Mouse (Mus musculus) hindbrain, postnatal 0 days (tissue): Measurements from ENCODE around the gene Cplx3. TPM values are rescaled to one million over a fixed set of nuclear protein-coding genes. Genes with fewer than 3 reads are reported as not detected.

Experiments
- ATAC-seq: fragments of 200-750 bp; cut with Nextera tagmentation; 2 replicates; pipeline ENCODE4 v1.8.0; 2017; ENCODE audit warnings: mild to moderate bottlenecking, moderate TSS enrichment, moderate library complexity
- DNase-seq: peaks from one replicate; pipeline ENCODE4 v3.0.0-alpha.2; 2015; ENCODE audit warnings: low spot score
- H3K27ac ChIP-seq: fragments of 300-500 bp; sonication (generic); 2 replicates; pipeline ENCODE4 v1.5.1; 2014; ENCODE audit warnings: mild to moderate bottlenecking
- H3K27me3 ChIP-seq: fragments of 300-500 bp; sonication (generic); 2 replicates; pipeline ENCODE4 v1.6.1; 2014; ENCODE audit warnings: low read length, mixed read lengths; ENCODE audit not compliant: insufficient read depth
- H3K36me3 ChIP-seq: fragments of 300-500 bp; sonication (generic); 2 replicates; pipeline ENCODE4 v1.6.1; 2014; ENCODE audit warnings: low read length, mixed read lengths; ENCODE audit not compliant: insufficient read depth
- H3K4me1 ChIP-seq: fragments of 300-500 bp; sonication (generic); 2 replicates; pipeline ENCODE4 v1.6.1; 2014; ENCODE audit warnings: antibody characterized with exemption, low read length, mixed read lengths; ENCODE audit not compliant: insufficient read depth
- H3K4me2 ChIP-seq: fragments of 300-500 bp; sonication (generic); 2 replicates; pipeline ENCODE4 v1.6.1; 2014; ENCODE audit warnings: low read depth, mild to moderate bottlenecking, low read length, moderate library complexity, mixed read lengths
- H3K4me3 ChIP-seq: fragments of 300-500 bp; sonication (generic); 2 replicates; pipeline ENCODE4 v1.5.1; 2014; ENCODE audit warnings: low read length
- H3K9ac ChIP-seq: fragments of 300-500 bp; sonication (generic); replicated peaks from 2 replicates; pipeline ENCODE4 v1.6.1; 2014; ENCODE audit warnings: mild to moderate bottlenecking, low read length, moderate library complexity, mixed read lengths
- H3K9me3 ChIP-seq: fragments of 300-500 bp; sonication (generic); 2 replicates; pipeline ENCODE4 v1.6.1; 2016; ENCODE audit warnings: low read length, mixed read lengths
- CTCF ChIP-seq: IDR thresholded peaks from 2 replicates; pipeline ENCODE4 v1.5.1; 2016; ENCODE audit warnings: antibody characterized with exemption, control low read depth, low read depth
- WGBS: fragments of 180-500 bp; shearing (Covaris S2); extraction: QIAGEN DNeasy Blood & Tissue Kit; methylation state at CpG from one replicate; pipeline ENCODE4 v1.1.7; 2014; 5-methylcytosine and 5-hydroxymethylcytosine counted together
- polyA plus RNA-seq: library from polyadenylated mRNA; unstranded; fragments of >200 nt; fragmentation: Nextera tagmentation; extraction: Ambion mirVana; gene quantifications from 2 replicates; pipeline ENCODE4 v1.2.1, GENCODE M21; 2015
- total RNA-seq: library from RNA; depleted of rRNA; stranded (reverse); fragments of >200 nt; gene quantifications from 2 replicates; pipeline ENCODE4 v1.2.3, GENCODE M21; 2014

Cplx3 gene
- total and polyA plus RNA-seq, 2 experiments from 2014 or later, result 0.10 to 1.2 TPM

- Histone ChIP-seq H3K9me3 (no peaks in the 10 kb centered on the region), H3K4me3 (no peak overlapping the region), H3K4me2 (no peak overlapping the region), H3K36me3 (peaks cover 38% of the 10 kb centered on the region), H3K27ac (no peak overlapping the region), H3K9ac (no peak overlapping the region), H3K4me1 (no peaks in the 10 kb centered on the region), H3K27me3 (no peaks in the 10 kb centered on the region)
- no peak for TF ChIP-seq CTCF
- DNase-seq (no peak), ATAC-seq (no peak)
- 85% methylated on average over 3 of the region's 3 CpGs for WGBS
Measured at GRCm38 (mm10) chr9:57575577-57575976, 30.5 kb downstream of the Cplx3 start.

GRCm38 (mm10) chr9:57574397-57574796 is 31.7 kb downstream of the Cplx3 start:
- Histone ChIP-seq H3K4me2 (no peak overlapping the region), H3K9me3 (no peaks in the 10 kb centered on the region), H3K27me3 (no peaks in the 10 kb centered on the region), H3K9ac (no peak overlapping the region), H3K27ac (no peak overlapping the region), H3K4me3 (no peak overlapping the region), H3K4me1 (no peaks in the 10 kb centered on the region), H3K36me3 (peaks cover 27% of the 10 kb centered on the region)
- DNase-seq, result no peak
- no peak for ATAC-seq
- no peak for TF ChIP-seq CTCF

- Histone ChIP-seq H3K9me3 (no peaks in the 10 kb centered on the region), H3K36me3 (peaks cover 19% of the 10 kb centered on the region), H3K4me1 (no peaks in the 10 kb centered on the region), H3K4me2 (no peak overlapping the region), H3K27ac (no peak overlapping the region), H3K27me3 (no peaks in the 10 kb centered on the region), H3K9ac (no peak overlapping the region), H3K4me3 (no peak overlapping the region)
- DNase-seq, result no peak
- ATAC-seq, result no peak
- TF ChIP-seq CTCF, result no peak
- WGBS, result 98% methylated on average over 6 of the region's 6 CpGs
Measured at GRCm38 (mm10) chr9:57568500-57568899, 37.6 kb downstream of the Cplx3 start.

- H3K27ac ChIP-seq, result peak overlapping the region; percentile 72; the same call in 1 of the 2 replicates
- WGBS, result 60% methylated on average over 8 of the region's 8 CpGs
Measured at GRCm38 (mm10) chr9:57566846-57567245, 39.2 kb downstream of the Cplx3 start.

GRCm38 (mm10) chr9:57565741-57566221 is 40.3 kb downstream of the Cplx3 start:
- Histone ChIP-seq H3K9me3 (no peaks in the 10 kb centered on the region), H3K9ac (no peak overlapping the region), H3K4me3 (no peak overlapping the region), H3K36me3 (peaks cover 16% of the 10 kb centered on the region), H3K4me2 (peak overlapping the region; percentile 16; the same call in 1 of the 2 replicates), H3K27ac (peak overlapping the region; percentile 72; the same call in 1 of the 2 replicates), H3K27me3 (no peaks in the 10 kb centered on the region), H3K4me1 (peaks cover 19% of the 10 kb centered on the region)
- DNase-seq (peak; percentile 75), ATAC-seq (peak; percentile 72)
- 29% methylated on average over 10 of the region's 10 CpGs for WGBS
- TF ChIP-seq CTCF, result 0 out of 2 replicates have a peak, but pooled peaks have one; percentile 8

More at GRCm38 (mm10) chr9:57566846-57567245, 39.2 kb downstream of the Cplx3 start:
- Histone ChIP-seq H3K9me3 (no peaks in the 10 kb centered on the region), H3K9ac (no peak overlapping the region), H3K27me3 (no peaks in the 10 kb centered on the region), H3K4me2 (no peak overlapping the region), H3K36me3 (peaks cover 19% of the 10 kb centered on the region), H3K4me3 (no peak overlapping the region), H3K4me1 (peaks cover 13% of the 10 kb centered on the region)
- ATAC-seq (no peak), DNase-seq (no peak)
- peak; percentile 36 for TF ChIP-seq CTCF

GRCm38 (mm10) chr9:57564609-57565008 is 41.5 kb downstream of the Cplx3 start:
- Histone ChIP-seq H3K36me3 (peaks cover 16% of the 10 kb centered on the region), H3K9me3 (no peaks in the 10 kb centered on the region), H3K4me2 (no peak overlapping the region), H3K9ac (no peak overlapping the region), H3K27me3 (no peaks in the 10 kb centered on the region), H3K27ac (no peak overlapping the region), H3K4me3 (no peak overlapping the region), H3K4me1 (peaks cover 19% of the 10 kb centered on the region)
- 85% methylated on average over 6 of the region's 6 CpGs for WGBS
- no peak for TF ChIP-seq CTCF
- ATAC-seq (no peak), DNase-seq (no peak)

GRCm38 (mm10) chr9:57562896-57563372 is 43.1 kb downstream of the Cplx3 start:
- Histone ChIP-seq H3K27me3 (no peaks in the 10 kb centered on the region), H3K9me3 (no peaks in the 10 kb centered on the region), H3K9ac (no peak overlapping the region), H3K27ac (no peak overlapping the region), H3K4me1 (peaks cover 19% of the 10 kb centered on the region), H3K4me2 (peak overlapping the region; percentile 93; the same call in 1 of the 2 replicates), H3K36me3 (peaks cover under 1% of the 10 kb centered on the region; the same call in 1 of the 2 replicates), H3K4me3 (no peak overlapping the region)
- ATAC-seq, result no peak
- WGBS, result 75% methylated on average over 4 of the region's 4 CpGs
- no peak for DNase-seq
- no peak for TF ChIP-seq CTCF
